Mouse (Mus musculus) hematopoietic stem cell, adult 5-6 weeks (primary cell): ENCODE data around the gene Rab31. TPM values are rescaled to one million over a fixed set of nuclear protein-coding genes. Genes with fewer than 3 reads are reported as not detected.

Experiments used
- ATAC-seq, 2 experiments: fragments of 125-278 bp in 1 of 2; replicated peaks in 1 of 2; 2 replicates each; pipeline ENCODE4 v1.8.0; 2016 to 2017; ENCODE audit warnings: inconsistent platforms in 2 of 2, mild to moderate bottlenecking in 2 of 2, moderate number of reproducible peaks in 2 of 2, low read depth in 1 of 2, moderate TSS enrichment in 1 of 2; ENCODE audit not compliant: low FRiP score in 2 of 2, poor library complexity in 2 of 2, severe bottlenecking in 2 of 2, insufficient read depth in 1 of 2, low TSS enrichment in 1 of 2
- total RNA-seq: library from RNA; stranded (forward); fragments of 172-1452, 232-1000 nt; gene quantifications from 2 replicates; pipeline ENCODE4 v1.2.3, GENCODE M21; 2017

Rab31 gene
- total RNA-seq, 1 experiment from 2014 or later = 67.1 TPM

- no peak for ATAC-seq
Measured at GRCm38 (mm10) chr17:65725381-65725780, 47.2 kb downstream of the Rab31 start.

GRCm38 (mm10) chr17:65724254-65724653 is 48.3 kb downstream of the Rab31 start:
- peak; percentile 97 to 98 for ATAC-seq

DNA sequence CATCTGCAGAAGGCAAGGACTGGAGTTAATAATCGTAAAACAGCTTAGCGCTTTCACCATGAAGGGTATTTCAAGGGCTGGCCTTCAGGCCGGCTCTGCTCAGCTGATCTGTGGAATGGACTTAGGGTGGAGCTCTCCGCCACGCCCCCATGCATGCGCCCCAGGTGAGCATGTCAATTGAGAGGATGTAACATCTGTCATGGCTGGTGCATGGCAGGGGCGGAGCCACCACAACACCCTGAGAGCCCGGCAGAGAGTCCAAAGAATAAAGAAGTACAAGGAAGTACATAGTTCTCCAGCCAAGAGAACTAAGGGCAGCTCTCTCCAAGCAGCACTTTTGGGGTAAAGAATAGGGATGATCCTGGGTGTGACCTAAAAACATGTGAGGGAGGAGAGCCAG is 48.9 kb downstream of the Rab31 start:
- ATAC-seq = peak in 1 of 2 experiments; percentile 11; a peak in 1 of 4 replicates

DNA sequence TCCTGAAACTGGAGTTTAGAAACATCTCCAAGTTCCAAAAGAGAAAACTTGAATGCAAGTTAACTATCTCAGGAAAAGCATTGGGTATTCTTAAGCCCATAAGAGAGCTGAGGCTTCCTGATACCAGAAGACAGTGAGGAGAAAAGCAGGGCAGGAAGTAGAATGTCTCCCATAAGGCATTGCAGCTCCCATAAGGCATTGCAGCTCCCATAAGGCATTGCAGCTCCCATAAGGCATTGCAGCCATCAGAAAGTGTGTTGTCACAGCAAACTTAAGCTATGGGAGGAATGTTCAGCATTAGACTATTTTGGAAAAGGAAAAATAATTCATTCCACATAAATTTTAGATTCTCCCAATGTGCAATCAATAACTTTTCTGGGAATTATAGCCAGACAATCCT is 51.2 kb downstream of the Rab31 start:
- no peak for ATAC-seq

GRCm38 (mm10) chr17:65719826-65720225 is 52.7 kb downstream of the Rab31 start:
- no peak for ATAC-seq

GRCm38 (mm10) chr17:65718578-65718977 is 54.0 kb downstream of the Rab31 start:
- peak in 1 of 2 experiments; percentile 57; a peak in 1 of 4 replicates for ATAC-seq

GRCm38 (mm10) chr17:65717658-65718199 is 54.8 kb downstream of the Rab31 start:
- ATAC-seq = peak in 1 of 2 experiments; percentile 22; a peak in 1 of 4 replicates

DNA sequence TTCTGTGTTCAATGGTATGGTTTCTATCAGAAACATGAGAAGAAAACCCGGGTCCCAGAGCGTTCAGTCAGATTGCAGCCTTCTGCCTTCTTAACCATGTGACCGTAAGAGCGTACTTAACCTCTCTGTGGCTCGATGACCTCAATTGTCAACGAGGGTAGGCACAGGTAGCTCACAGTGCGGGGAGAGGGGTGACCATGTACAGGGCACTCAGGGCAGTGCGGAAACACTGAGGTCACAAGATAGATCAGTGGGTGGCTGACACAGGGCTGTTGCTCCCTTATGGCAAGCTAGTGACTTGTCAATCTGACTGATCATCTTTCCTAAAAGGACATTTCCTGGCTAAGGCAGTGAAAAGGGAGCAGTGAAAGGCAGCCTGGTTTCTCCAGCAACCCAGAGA is 58.5 kb downstream of the Rab31 start:
- ATAC-seq = no peak

DNA sequence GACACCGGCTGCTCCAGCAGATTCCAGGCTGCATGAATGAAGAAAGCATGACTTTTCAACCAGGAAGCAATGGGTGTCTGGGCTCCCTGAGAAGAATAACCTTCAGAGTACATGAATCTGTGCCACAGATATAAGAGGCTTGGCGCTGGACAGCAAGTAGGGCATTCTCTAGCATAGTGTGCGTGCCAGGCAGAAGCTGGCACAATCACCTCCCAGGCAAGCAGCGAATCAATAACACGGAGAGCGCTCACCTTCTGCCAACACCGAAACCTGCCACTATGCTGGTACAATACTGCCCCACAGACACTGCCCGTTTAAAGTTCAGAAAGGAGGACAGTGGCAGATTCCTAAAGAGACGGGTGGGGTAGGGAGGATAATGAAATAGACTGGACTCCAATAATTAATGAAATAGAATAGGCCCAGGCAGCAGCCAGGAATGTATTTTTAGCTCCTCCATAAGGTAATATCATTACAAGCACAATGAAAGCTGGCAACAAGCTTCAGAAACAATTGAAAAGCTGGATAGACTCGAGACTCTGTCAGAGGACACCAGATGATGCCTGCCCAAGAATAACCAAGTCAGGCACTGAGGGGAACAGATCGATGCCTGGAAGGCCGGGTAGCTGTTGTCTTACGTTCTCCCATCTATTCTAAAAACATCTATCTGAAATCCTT is 59.6 kb downstream of the Rab31 start:
- no peak for ATAC-seq

DNA sequence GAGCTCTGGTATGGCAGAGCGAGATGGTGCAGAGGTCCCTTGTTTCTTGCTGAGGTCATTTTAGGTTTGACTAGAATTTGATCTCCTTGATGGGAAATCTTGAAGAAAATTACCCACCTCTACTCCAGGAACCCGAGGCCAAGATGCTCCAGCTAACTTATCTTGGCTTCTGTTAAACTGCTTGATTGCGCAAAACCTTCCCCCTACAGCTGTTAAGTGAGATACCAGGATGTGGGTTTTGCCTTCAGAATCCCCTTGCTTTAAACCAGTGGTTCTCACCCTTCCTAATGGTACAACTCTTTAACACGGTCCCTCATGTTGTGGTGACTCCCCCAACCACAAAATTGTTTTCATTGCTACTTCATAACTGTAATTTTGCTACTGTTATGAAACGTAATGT is 60.8 kb downstream of the Rab31 start:
- ATAC-seq = no peak

- ATAC-seq = no peak
Measured at GRCm38 (mm10) chr17:65710576-65710975, 62.0 kb downstream of the Rab31 start.

- ATAC-seq = peak; percentile 84 to 94
Measured at GRCm38 (mm10) chr17:65706220-65706619, 66.3 kb downstream of the Rab31 start.

DNA sequence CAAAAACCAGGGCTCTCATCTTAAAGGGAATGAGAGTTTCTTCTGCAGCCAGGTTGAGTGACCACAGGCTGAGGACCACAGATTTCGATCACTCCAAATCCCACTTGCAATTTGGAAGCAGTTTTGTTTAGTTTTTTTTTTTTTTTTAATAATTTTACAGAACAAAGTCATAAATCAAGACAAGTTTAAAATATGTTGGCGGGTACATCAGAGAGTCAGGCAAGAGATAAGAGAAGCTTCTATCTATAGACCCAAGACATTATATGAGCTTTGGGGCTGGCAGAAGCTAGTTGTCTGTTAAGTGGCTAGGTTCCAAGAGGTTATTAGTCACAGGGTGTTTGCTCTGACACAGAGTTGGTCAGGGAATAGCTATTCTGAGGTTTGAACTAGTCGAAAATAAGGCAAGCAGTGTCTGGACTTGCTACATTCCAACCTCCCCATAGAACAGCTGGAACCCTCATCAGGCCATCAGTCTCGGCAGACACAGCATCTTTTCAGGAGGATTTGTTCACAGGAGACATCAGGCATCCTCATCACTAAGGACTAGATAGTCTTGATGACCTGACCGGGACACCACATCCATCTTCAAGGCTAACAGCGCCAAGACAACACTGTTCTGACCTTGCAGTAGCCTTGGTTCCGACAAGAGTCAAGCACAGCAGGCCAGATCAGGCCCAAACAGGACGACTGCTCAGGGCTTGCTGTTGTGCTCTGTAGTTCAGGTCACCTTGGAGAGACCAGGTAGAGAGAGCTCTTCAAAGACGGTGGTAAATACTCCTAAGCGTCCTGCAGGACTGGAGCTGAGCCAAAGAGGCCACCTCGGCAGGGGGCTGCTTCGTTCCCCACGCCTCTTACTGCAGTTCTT is 68.8 kb downstream of the Rab31 start:
- ATAC-seq = no peak

DNA sequence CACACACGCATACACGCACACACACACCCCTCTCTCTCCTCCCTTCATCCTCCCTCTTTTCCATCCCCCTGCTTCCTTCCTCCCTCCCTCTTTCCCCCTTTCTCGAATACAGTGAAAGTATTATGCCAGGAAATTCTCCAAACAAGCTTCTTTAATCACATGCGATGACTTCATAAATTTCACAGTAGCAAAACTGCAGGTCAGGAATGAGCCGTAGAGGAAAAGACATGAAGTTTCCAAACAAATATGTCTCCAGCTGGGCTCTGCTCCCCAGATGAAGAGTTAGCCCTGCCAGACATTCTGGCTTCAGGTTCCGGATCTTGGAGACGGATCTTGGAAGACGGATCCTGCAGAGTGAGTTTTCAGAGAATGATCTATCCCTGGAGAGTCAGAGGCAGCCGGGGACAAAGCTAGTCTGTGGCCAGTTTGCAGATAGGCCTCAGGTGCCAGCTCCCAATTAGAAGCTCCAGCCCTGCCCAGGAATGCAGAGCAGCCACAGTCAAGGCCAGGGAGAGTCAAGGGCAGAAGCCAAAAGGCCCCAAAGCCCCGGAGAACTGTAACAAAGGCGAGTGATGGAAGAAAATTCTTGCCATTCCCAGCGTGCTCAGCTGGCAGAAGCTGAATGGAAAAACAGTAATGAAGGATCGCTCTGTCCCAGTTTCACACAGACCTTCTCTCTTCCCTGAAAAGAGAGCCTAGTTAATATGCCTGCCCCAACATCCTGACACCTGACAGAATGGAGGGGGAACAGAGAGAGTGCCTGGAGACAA is 70.6 kb downstream of the Rab31 start:
- ATAC-seq = no peak

DNA sequence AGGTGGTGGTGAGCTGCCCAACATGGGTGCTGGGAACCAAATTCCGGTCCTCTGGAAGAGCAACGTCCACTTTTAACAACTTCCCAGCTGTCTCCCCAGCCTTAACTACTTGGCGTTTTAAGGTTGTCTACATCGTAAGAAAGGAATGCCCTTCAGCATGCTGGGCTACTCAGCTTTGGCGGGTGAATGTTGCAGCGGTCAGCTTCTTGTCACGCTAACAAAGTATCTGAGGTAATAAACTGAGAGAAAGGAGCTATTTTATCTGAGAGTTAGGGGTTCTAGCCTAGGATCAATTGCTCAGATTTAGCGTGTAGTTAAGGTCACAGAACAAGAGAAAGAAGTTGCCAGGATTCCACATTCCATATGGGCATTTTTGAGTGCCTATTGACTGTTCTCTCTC is 71.2 kb downstream of the Rab31 start:
- ATAC-seq = no peak

- ATAC-seq = no peak
Measured at GRCm38 (mm10) chr17:65700060-65700459, 72.5 kb downstream of the Rab31 start.

DNA sequence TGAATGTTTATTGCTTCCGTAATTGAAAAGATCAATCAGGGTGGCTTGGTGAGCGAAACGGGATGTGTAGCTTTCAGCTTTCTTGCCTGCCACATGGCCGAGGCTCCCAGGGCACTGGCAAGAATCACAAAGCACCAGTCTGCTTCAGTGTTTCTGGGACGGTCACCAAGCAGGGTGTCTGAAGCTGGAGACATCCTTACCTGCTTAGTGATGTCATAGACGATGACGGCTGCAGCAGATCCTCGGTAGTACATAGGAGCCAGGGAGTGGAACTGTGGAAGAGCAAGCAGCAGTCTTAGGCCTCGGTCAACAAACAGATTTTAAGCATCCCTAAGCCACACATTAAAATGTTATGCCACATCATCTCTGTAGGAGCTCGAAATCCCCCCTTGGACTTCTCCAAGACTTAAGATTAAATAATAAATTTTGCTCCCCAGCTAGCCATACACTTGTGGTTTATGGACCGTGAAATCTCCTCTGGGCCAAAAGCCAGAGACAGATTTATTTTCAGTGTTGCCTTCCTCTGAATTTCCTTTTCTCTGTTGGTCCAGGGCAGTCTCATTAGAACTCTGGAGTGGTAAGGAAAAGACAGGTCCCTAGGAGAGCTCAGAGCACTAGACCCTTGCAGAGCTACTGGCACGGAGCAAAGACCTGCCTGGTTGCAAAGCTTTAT is 74.6 kb downstream of the Rab31 start:
- no peak for ATAC-seq
